Mouse (Mus musculus) midbrain, embryonic 15.5 days (tissue): ENCODE results near the gene Xlr3b. TPM values are rescaled to one million over a fixed set of nuclear protein-coding genes. Genes with fewer than 3 reads are reported as not detected.

Experiments used
- polyA plus RNA-seq: library from polyadenylated mRNA; unstranded; fragments of >200 nt; fragmentation: Nextera tagmentation; extraction: Ambion mirVana; gene quantifications from 2 replicates; pipeline ENCODE4 v1.2.1, GENCODE M21; 2015

The Xlr3b gene
- polyA plus RNA-seq, 1 experiment from 2014 or later: 17.2 TPM

Other genes starting within 250 kb of the Xlr3b start
- 0.78 and 1.1 TPM in 2 replicates for gene Zfp185, start 204.9 kb upstream of the Xlr3b start, polyA plus RNA-seq
- gene Pnma5, start 155.1 kb upstream of the Xlr3b start, polyA plus RNA-seq: 0.10 and 0.22 TPM in 2 replicates
- 4.9 and 5.0 TPM in 2 replicates for gene Pnma3, start 127.4 kb upstream of the Xlr3b start, polyA plus RNA-seq
- gene Xlr4a, start 109.7 kb upstream of the Xlr3b start, polyA plus RNA-seq: 0.88 and 1.6 TPM in 2 replicates
- gene Xlr3a, start 95.1 kb upstream of the Xlr3b start, polyA plus RNA-seq: 5.5 and 7.2 TPM in 2 replicates
- gene Gm14685, start 75.2 kb upstream of the Xlr3b start, polyA plus RNA-seq: 2.0 and 2.4 TPM in 2 replicates
- not detected in 2 replicates for gene Xlr5b, start 43.4 kb upstream of the Xlr3b start, polyA plus RNA-seq
- 0.87 and 1.5 TPM in 2 replicates for gene DXBay18, start 42.8 kb upstream of the Xlr3b start, polyA plus RNA-seq
- not detected in 2 replicates for gene Spin2d, start 15.2 kb upstream of the Xlr3b start, polyA plus RNA-seq
- 0.57 and 1.4 TPM in 2 replicates for gene Xlr4b, start 22.1 kb downstream of the Xlr3b start, polyA plus RNA-seq
- 33.6 and 33.8 TPM in 2 replicates for gene F8a, start 36.1 kb downstream of the Xlr3b start, polyA plus RNA-seq
- 0.32 and 0.43 TPM in 2 replicates for gene Xlr4c, start 50.9 kb downstream of the Xlr3b start, polyA plus RNA-seq
- gene Xlr3c, start 73.2 kb downstream of the Xlr3b start, polyA plus RNA-seq: 0.13 TPM in 2 replicates
- not detected in 2 replicates for gene Xlr5a, start 100.8 kb downstream of the Xlr3b start, polyA plus RNA-seq
- gene Xlr5c, start 100.8 kb downstream of the Xlr3b start, polyA plus RNA-seq: not detected in 2 replicates
- gene Gm45015, start 144.6 kb downstream of the Xlr3b start, polyA plus RNA-seq: not detected in 2 replicates
- gene Zfp275, start 150.4 kb downstream of the Xlr3b start, polyA plus RNA-seq: 10.3 and 10.5 TPM in 2 replicates
- not detected in 2 replicates for gene Gm18336, start 206.5 kb downstream of the Xlr3b start, polyA plus RNA-seq
- 1.3 and 1.6 TPM in 2 replicates for gene Zfp92, start 218.9 kb downstream of the Xlr3b start, polyA plus RNA-seq
- not detected in 2 replicates for gene Trex2, start 243.1 kb downstream of the Xlr3b start, polyA plus RNA-seq